Mouse (Mus musculus) intestine, postnatal 0 days (tissue): ENCODE measurements at regions not wholly inside any gene's neighbourhood (a gene's known extent, or its start where the extent isn't known, plus 50 kb on each side); places are given as distances from the start of the nearest gene placed in this dataset.
A peak's percentile ranks its signal among the peaks of the same experiment; 100 is the strongest.

Source experiments
- ATAC-seq: fragments of 200-750 bp; cut with Nextera tagmentation; 2 replicates; pipeline ENCODE4 v1.8.0; 2017; ENCODE audit warnings: mild to moderate bottlenecking, moderate TSS enrichment, moderate library complexity
- H3K27ac ChIP-seq: fragments of 300-500 bp; sonication (generic); 2 replicates; pipeline ENCODE4 v1.5.1; 2014; ENCODE audit warnings: mild to moderate bottlenecking, low read depth, low read length, moderate library complexity
- H3K27me3 ChIP-seq: fragments of 300-500 bp; sonication (generic); replicated peaks from 2 replicates; pipeline ENCODE4 v1.6.1; 2014; ENCODE audit warnings: low read length, mixed read lengths; ENCODE audit not compliant: control insufficient read depth, insufficient read depth
- H3K36me3 ChIP-seq: fragments of 300-500 bp; sonication (generic); 2 replicates; pipeline ENCODE4 v1.6.1; 2014; ENCODE audit warnings: mild to moderate bottlenecking, moderate library complexity; ENCODE audit not compliant: control insufficient read depth, insufficient read depth
- H3K4me1 ChIP-seq: fragments of 300-500 bp; sonication (generic); replicated peaks from 2 replicates; pipeline ENCODE4 v1.6.1; 2014; ENCODE audit warnings: antibody characterized with exemption, low read length, mixed read lengths; ENCODE audit not compliant: control insufficient read depth, insufficient read depth
- H3K4me2 ChIP-seq: fragments of 300-500 bp; sonication (generic); replicated peaks from 2 replicates; pipeline ENCODE4 v1.6.1; 2014; ENCODE audit warnings: low read depth, mild to moderate bottlenecking, moderate library complexity
- H3K4me3 ChIP-seq: fragments of 300-500 bp; sonication (generic); 2 replicates; pipeline ENCODE4 v1.5.1; 2014; ENCODE audit warnings: low read depth, low read length
- H3K9ac ChIP-seq: fragments of 300-500 bp; sonication (generic); 2 replicates; pipeline ENCODE4 v1.6.1; 2014; ENCODE audit warnings: mild to moderate bottlenecking, low read depth, low read length
- H3K9me3 ChIP-seq: fragments of 300-500 bp; sonication (generic); 2 replicates; pipeline ENCODE4 v1.6.1; 2016; ENCODE audit warnings: mixed run types; ENCODE audit not compliant: control insufficient read depth
- CTCF ChIP-seq: sonication (generic); IDR thresholded peaks from 2 replicates; pipeline ENCODE4 v1.5.1; 2016; ENCODE audit warnings: low read depth, mild to moderate bottlenecking, control low read depth, antibody characterized with exemption, moderate library complexity
- WGBS: fragments of 180-500 bp; shearing (Covaris S2); extraction: QIAGEN DNeasy Blood & Tissue Kit; methylation state at CpG from one replicate; pipeline ENCODE4 v1.1.7; 2014; 5-methylcytosine and 5-hydroxymethylcytosine counted together

DNA sequence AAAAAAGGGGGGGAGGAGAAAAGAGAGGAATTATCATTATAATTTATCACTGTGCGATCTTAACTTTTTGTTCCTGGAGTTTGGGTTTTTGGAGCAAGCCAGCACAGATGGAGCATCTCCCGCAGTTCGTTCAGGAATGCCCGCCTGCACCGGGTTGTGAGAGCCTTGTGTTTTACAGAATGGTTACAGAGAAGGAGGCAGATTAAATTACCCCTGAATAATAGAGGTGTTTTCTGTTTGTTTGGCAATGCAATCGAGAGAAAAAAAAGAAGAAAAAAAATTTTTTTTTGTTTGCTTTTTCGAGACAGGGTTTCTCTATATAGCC lies 135.8 kb upstream of the Pkdcc start:
- Histone ChIP-seq H3K9ac (no peak overlapping the region), H3K27me3 (no peaks in the 10 kb centered on the region), H3K4me1 (no peaks in the 10 kb centered on the region), H3K27ac (no peak overlapping the region), H3K4me3 (no peak overlapping the region), H3K36me3 (no peaks in the 10 kb centered on the region), H3K9me3 (no peaks in the 10 kb centered on the region), H3K4me2 (no peak overlapping the region)
- TF ChIP-seq CTCF = no peak
- no peak for ATAC-seq
- WGBS = 74% methylated on average over 7 of the region's 7 CpGs

- Histone ChIP-seq H3K36me3 (no peaks in the 10 kb centered on the region), H3K9ac (no peak overlapping the region), H3K27me3 (no peaks in the 10 kb centered on the region), H3K27ac (0 out of 2 replicates have a peak overlapping the region, but pooled peaks have one; percentile 41), H3K9me3 (0 out of 2 replicates have a peak, but pooled peaks cover 3% of the 10 kb centered on the region), H3K4me3 (no peak overlapping the region), H3K4me1 (no peaks in the 10 kb centered on the region), H3K4me2 (no peak overlapping the region)
- WGBS = 24% methylated on average over 8 of the region's 8 CpGs
- TF ChIP-seq CTCF = no peak
- no peak for ATAC-seq
Measured at GRCm38 (mm10) chr17:83081729-83082128, 133.4 kb upstream of the Pkdcc start.

- H3K27me3 ChIP-seq = no peaks in the 10 kb centered on the region
- no peaks in the 10 kb centered on the region for H3K4me1 ChIP-seq
- no peaks in the 10 kb centered on the region for H3K36me3 ChIP-seq
- no peak for TF ChIP-seq CTCF
- H3K4me3 ChIP-seq = no peak overlapping the region
- 0 out of 2 replicates have a peak, but pooled peaks cover 4% of the 10 kb centered on the region for H3K9me3 ChIP-seq
- no peak overlapping the region for H3K4me2 ChIP-seq
- no peak for ATAC-seq
- 56% methylated on average over 3 of the region's 3 CpGs for WGBS
- no peak overlapping the region for H3K27ac ChIP-seq
- no peak overlapping the region for H3K9ac ChIP-seq
Measured at GRCm38 (mm10) chr17:83083521-83083920, 131.6 kb upstream of the Pkdcc start.

- Histone ChIP-seq H3K27me3 (no peaks in the 10 kb centered on the region), H3K4me2 (no peak overlapping the region), H3K9ac (no peak overlapping the region), H3K4me1 (no peaks in the 10 kb centered on the region), H3K4me3 (no peak overlapping the region), H3K27ac (no peak overlapping the region), H3K9me3 (0 out of 2 replicates have a peak, but pooled peaks cover 4% of the 10 kb centered on the region), H3K36me3 (no peaks in the 10 kb centered on the region)
- TF ChIP-seq CTCF = no peak
- no peak for ATAC-seq
- 87% methylated on average over 10 of the region's 10 CpGs for WGBS
Measured at GRCm38 (mm10) chr17:83085792-83086475, 129.2 kb upstream of the Pkdcc start.

DNA sequence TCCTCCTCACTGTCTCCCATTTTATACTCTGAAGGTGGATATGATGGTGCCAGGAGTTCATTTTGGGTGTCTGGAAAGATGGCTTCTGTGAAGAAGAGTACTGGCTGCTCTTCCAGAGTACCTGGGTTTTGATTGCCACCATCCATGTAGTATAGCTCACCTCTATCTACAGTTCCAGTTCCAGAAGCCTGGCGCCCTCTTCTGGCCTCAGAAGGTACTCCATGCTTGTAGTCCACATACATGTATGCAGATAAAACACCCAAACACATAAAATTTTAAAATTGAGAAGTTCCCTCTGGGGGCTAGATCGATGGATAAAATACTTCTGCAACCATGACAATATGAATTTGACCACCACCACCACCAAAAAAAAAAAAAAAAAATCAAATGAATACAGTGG lies 128.4 kb upstream of the Pkdcc start:
- no peak for ATAC-seq
- H3K27ac ChIP-seq = no peak overlapping the region
- no peak overlapping the region for H3K4me2 ChIP-seq
- WGBS = 84% methylated on average over 2 of the region's 2 CpGs
- peak; percentile 58 for TF ChIP-seq CTCF
- H3K36me3 ChIP-seq = no peaks in the 10 kb centered on the region
- 0 out of 2 replicates have a peak, but pooled peaks cover 4% of the 10 kb centered on the region for H3K9me3 ChIP-seq
- H3K4me3 ChIP-seq = no peak overlapping the region
- H3K27me3 ChIP-seq = no peaks in the 10 kb centered on the region
- H3K4me1 ChIP-seq = no peaks in the 10 kb centered on the region
- H3K9ac ChIP-seq = no peak overlapping the region

DNA sequence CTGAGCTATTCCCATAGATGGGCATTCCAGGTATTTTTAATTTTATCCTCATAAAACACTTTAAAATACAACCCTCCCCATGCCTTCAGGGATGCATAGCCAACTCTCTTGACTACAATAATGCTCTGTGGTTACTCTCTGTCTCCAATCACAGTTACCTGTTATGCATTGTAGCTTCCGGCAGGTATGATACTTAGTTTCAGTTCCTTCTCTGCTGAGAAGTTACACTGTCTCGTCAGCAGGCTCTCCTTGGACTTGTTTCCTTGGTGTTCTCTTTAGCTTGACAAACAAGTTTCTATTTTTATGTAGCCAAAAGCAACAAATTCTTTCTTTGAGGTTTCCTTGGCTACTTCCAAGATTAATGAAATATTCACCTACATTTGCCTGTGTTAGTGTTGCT lies 126.6 kb upstream of the Pkdcc start:
- no peak for ATAC-seq
- no peaks in the 10 kb centered on the region for H3K27me3 ChIP-seq
- no peak overlapping the region for H3K4me2 ChIP-seq
- no peak for TF ChIP-seq CTCF
- H3K9me3 ChIP-seq = 0 out of 2 replicates have a peak, but pooled peaks cover 4% of the 10 kb centered on the region
- H3K36me3 ChIP-seq = no peaks in the 10 kb centered on the region
- no peak overlapping the region for H3K9ac ChIP-seq
- H3K4me3 ChIP-seq = no peak overlapping the region
- H3K27ac ChIP-seq = no peak overlapping the region
- no peaks in the 10 kb centered on the region for H3K4me1 ChIP-seq
- 76% methylated on average over 2 of the region's 2 CpGs for WGBS
